Mouse (Mus musculus): ENCODE data around the gene Tmem86a.

GRCm38 (mm10) chr7:47007109-47007780 lies 43.2 kb upstream of the Tmem86a start:
- no peak for TF ChIP-seq CTCF (IDR thresholded peaks at IDR 0.05)
- TF ChIP-seq EP300 (IDR thresholded peaks at IDR 0.05), result no peak
